Mouse (Mus musculus) cerebellum, adult 2 months (tissue): ENCODE results near the gene Spata5.

ENCODE experiments used
- CTCF ChIP-seq: fragments of 200-500 bp; IDR thresholded peaks from 2 replicates; pipeline ENCODE4 v1.5.1; 2011; ENCODE audit warnings: low read depth, mild to moderate bottlenecking, control low read depth, low read length, moderate library complexity, borderline replicate concordance; ENCODE audit not compliant: insufficient read depth
- POLR2A ChIP-seq: fragments of 200-500 bp; IDR thresholded peaks from 2 replicates; pipeline ENCODE4 v1.6.1; 2011; ENCODE audit warnings: low read length, control low read depth, borderline replicate concordance; ENCODE audit not compliant: insufficient read depth

DNA sequence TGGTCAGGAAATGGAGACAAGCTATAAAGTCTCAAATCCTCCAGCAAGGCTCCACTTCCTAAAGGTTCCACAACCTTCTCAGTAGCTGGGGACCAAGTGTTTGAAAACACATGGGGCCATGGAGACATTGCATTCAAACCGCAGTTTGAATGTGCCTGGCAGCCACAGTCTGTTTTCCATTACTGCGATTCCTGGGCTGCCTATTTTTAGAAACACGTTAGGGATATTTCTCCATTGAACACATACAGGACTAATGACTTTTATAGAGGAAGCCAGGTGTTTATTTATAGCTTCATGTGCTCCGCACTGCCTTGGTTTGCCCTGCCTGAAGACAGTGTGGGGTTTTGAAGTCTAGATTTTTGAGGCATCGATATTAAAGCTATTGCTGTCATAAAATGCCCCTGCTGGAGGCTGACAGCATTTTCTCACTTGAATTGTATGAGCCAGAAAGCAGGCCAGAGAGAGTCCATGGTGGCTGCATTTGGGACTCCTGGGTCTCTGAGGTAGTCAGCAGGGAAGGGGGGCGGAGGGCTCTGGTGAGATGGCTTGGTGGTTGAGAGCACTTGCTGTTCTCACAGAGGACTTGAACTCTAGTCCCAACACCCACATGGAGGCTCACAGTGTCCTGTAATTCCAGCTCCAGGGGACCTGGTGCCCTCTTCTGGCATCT is 36.5 kb upstream of the Spata5 start:
- TF ChIP-seq CTCF (no peak), POLR2A (no peak)
